Mouse (Mus musculus) CH12.LX (cell line): ENCODE results near the gene Taf4.

Experiments
- CTCF ChIP-seq, 2 experiments: IDR thresholded peaks in 1 of 2; conservative IDR thresholded peaks in 1 of 2; 2 replicates each; pipeline ENCODE4 v1.5.1; 2011 to 2012; ENCODE audit warnings: low read depth in 2 of 2, low read length in 2 of 2, improper control_type of control experiment in 1 of 2, inconsistent platforms in 1 of 2, mild to moderate bottlenecking in 1 of 2, moderate library complexity in 1 of 2
- E2F4 ChIP-seq: IDR thresholded peaks from 2 replicates; pipeline ENCODE4 v1.6.1; 2011; ENCODE audit warnings: low read depth, low read length, improper control_type of control experiment; ENCODE audit not compliant: insufficient replicate concordance
- EP300 ChIP-seq: IDR thresholded peaks from 2 replicates; pipeline ENCODE4 v1.6.1; 2011; ENCODE audit warnings: low read length, improper control_type of control experiment
- MAFK ChIP-seq: IDR thresholded peaks from 2 replicates; pipeline ENCODE4 v1.6.1; 2011; ENCODE audit warnings: low read length, improper control_type of control experiment; ENCODE audit not compliant: insufficient replicate concordance
- MEF2A ChIP-seq: IDR thresholded peaks from 2 replicates; pipeline ENCODE4 v1.6.1; 2014; ENCODE audit warnings: low read depth, mild to moderate bottlenecking, inconsistent platforms, low read length, improper control_type of control experiment, borderline replicate concordance
- MYC ChIP-seq: IDR thresholded peaks from 2 replicates; pipeline ENCODE4 v1.6.1; 2011; ENCODE audit warnings: low read depth, mild to moderate bottlenecking, improper control_type of control experiment, low read length
- POLR2A ChIP-seq: IDR thresholded peaks from 2 replicates; pipeline ENCODE4 v1.6.1; 2011; ENCODE audit warnings: low read depth, mild to moderate bottlenecking, improper control_type of control experiment, low read length
- ZNF384 ChIP-seq: IDR thresholded peaks from 2 replicates; pipeline ENCODE4 v1.6.1; 2012; ENCODE audit warnings: low read depth, low read length, improper control_type of control experiment, inconsistent platforms

GRCm38 (mm10) chr2:179934165-179934564 is 42.3 kb downstream of the Taf4 start:
- TF ChIP-seq MEF2A: no peak
- no peak for TF ChIP-seq E2F4
- TF ChIP-seq ZNF384: no peak
- TF ChIP-seq MYC: no peak
- no peak for TF ChIP-seq EP300
- TF ChIP-seq CTCF (conservative IDR thresholded peaks at IDR 0.05 in 1 of 2, IDR thresholded peaks at IDR 0.05 in 1 of 2; ENCODE audit: low read depth in 2 of 2, low read length in 2 of 2): no peak
- no peak for TF ChIP-seq MAFK
- TF ChIP-seq POLR2A: no peak
